Mouse (Mus musculus) retina, adult 2 months (tissue): ENCODE data around the gene Trak1.
A peak's percentile ranks its signal among the peaks of the same experiment; 100 is the strongest.

Experiments used
- DNase-seq: peaks from one replicate; pipeline ENCODE4 v3.0.0-alpha.2; 2012; ENCODE audit warnings: low read depth, low spot score

The Trak1 gene

GRCm38 (mm10) chr9:121479453-121479852 lies 182.2 kb downstream of the Trak1 start:
- peak; percentile 61 for DNase-seq

- DNase-seq, result no peak
Measured at GRCm38 (mm10) chr9:121487216-121487615, 189.9 kb downstream of the Trak1 start.

GRCm38 (mm10) chr9:121491592-121492240 lies 194.4 kb downstream of the Trak1 start:
- no peak for DNase-seq

GRCm38 (mm10) chr9:121494006-121494767 lies 196.9 kb downstream of the Trak1 start:
- no peak for DNase-seq

- DNase-seq, result no peak
Measured at GRCm38 (mm10) chr9:121495529-121495928, 198.2 kb downstream of the Trak1 start, which contains the start of gene Cck. Cck (minus strand) TSS chr9:121495694.

- DNase-seq, result no peak
Measured at GRCm38 (mm10) chr9:121496102-121496501, 198.8 kb downstream of the Trak1 start.

- no peak for DNase-seq
Measured at GRCm38 (mm10) chr9:121505346-121505745, 208.0 kb downstream of the Trak1 start.

GRCm38 (mm10) chr9:121506478-121507180 lies 209.3 kb downstream of the Trak1 start:
- no peak for DNase-seq

GRCm38 (mm10) chr9:121511911-121512310 lies 214.6 kb downstream of the Trak1 start:
- no peak for DNase-seq

- no peak for DNase-seq
Measured at GRCm38 (mm10) chr9:121514462-121514861, 217.2 kb downstream of the Trak1 start.

- no peak for DNase-seq
Measured at GRCm38 (mm10) chr9:121520047-121520446, 222.7 kb downstream of the Trak1 start.
